Mouse (Mus musculus) spleen, postnatal 10 days (tissue): ENCODE data around the gene Ptgs1.
"Not testable (repeated sequence)": the region's sequence is repeated elsewhere in the genome, so short reads cannot be mapped to it uniquely, and the experiment has no call there.

Experiments used
- DNase-seq, 2 experiments: peaks; one replicate each; pipeline ENCODE4 v3.0.0; 2021 to 2022; ENCODE audit warnings: low spot score in 2 of 2

Gene Ptgs1

DNA sequence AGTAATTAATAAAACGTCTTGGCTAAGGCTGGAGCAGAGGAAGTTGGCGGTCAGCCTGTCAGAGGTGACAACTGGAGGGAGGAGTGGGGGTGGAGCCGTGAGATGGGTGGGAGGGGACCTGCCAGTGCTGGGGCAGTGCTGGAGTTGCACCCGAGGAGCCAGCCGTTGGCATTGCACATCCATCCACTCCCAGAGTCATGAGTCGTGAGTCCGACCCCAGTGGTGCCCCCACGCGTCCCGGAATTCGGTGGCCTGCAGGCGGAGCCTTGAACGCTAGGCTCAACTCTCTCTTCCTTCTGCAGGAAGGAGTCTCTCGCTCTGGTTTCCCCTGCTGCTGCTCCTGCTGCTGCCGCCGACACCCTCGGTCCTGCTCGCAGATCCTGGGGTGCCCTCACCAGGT, at the start of gene Ptgs1:
Gene Ptgs1, plus strand, starts transcription at position 61 of the 400 bp plus-strand sequence.
- DNase-seq = peak; percentile 28 to 46

DNA sequence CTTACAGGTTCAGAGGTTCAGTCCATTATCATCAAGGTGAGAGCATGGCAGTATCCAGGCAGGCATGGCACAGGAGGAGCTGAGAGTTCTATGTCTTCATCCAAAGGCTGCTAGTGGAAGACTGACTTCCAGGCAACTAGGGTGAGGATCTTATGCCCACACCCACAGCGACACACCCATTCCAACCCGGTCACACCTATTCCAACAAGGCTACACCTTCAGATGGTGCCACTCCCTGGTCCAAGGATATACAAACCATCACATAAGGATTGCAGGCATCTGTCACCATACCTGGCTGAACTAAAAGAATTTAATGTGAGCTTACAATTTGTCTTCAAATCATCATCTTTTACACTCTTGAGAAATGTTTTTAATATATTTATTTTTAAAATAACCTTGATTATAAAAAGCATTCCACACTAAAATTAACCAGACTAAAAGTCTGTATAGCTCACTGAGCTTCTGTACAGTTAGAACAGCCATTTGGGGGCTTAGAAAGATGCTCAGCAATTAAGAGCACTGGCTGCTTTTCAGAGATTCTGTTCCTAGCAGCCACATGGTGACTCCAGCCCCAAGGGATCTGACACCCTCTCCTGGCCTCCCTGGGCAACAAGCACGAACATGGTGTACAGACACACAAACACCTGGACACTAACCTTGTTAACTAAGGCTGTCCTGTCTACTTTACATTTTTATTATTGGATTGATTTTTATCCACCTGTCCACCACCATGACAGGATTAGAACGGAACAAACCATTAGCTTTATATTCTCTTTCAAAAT, 48.4 kb upstream of the Ptgs1 start:
- DNase-seq = not testable (repeated sequence)

DNA sequence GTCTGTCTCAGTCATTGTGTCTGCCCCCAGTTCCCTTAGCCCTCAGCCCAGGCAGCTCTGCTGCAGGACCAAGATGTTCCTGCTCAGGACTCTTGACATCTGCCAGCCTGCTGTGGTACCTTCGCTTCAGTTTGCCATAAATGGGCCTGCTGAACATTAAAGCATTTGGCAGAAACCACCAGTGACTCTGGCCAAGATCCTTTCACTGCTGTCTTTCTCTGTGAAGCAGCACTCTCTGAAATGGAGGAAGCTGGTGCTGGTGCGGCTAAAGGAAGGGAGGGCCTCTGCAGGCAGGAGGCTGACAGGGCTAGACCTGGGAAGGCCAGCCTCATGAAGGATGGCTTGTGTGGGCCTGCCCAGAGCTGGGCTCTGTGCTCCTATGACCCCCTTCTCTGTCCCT, 46.9 kb upstream of the Ptgs1 start:
- no peak for DNase-seq

GRCm38 (mm10) chr2:36184192-36184591, 46.0 kb upstream of the Ptgs1 start:
- DNase-seq = no peak

DNA sequence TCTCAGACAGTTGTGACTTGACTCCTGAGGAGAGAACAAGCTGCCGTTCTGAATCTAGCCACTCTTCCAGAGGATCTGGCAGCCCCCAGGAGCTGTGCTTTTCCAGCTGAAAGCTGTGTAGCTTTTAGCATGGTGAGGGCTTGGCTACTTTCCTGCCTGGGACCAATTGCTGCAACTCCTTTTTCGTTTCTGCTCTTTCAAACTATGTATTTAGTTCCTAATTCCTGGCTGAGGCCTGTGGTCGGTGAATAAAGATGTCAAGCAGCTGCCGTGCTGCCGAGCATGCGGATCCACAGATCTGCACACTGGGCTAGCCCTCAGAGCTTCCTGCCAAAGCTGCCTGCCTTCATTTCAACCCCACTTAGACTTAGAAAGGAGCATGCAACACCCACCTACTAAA, 45.4 kb upstream of the Ptgs1 start:
- no peak for DNase-seq

- DNase-seq = not testable (repeated sequence)
Observed at GRCm38 (mm10) chr2:36189200-36189599, 41.0 kb upstream of the Ptgs1 start.

DNA sequence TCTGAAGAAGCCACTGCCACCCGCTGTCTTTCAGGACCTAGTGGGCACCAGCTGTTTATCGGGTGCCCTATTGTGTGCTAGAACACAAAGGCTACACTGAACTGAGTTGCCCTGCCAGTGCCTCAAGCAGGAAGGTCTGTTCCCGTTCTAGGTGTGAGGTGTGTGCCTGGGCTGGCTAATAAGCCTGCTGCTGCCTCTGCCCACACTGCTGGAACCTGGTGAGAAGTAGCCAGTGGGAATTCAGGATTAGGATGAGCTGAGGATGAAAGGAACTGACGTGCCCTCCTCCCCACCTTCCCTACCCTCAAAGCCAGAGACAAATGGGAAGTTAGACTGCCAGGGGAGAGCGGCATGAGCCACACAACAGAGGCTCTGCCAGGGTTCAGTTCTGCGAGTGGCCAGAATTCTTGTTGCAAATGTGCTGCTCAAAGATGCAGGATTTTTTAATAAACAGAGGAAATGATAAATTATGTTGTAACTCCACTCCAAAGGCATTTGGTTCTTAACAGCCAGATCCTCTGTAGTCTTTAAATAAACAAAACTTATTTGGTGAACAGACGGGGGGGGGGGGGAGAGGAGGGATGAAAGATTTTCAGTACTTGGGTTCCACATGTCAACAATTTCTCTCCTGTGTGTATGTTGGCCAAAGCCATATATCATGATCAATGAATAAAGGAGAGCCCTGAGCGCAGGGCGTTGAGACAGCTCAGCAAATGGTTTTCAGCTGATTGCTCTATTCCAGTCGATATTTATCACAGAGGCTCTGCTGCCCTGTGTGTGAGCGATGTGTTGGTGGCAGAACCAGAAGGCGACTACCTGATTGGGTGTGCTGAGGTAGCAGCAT, 38.9 kb upstream of the Ptgs1 start:
- DNase-seq = no peak

- no peak for DNase-seq
Observed at GRCm38 (mm10) chr2:36197021-36197420, 33.2 kb upstream of the Ptgs1 start.

DNA sequence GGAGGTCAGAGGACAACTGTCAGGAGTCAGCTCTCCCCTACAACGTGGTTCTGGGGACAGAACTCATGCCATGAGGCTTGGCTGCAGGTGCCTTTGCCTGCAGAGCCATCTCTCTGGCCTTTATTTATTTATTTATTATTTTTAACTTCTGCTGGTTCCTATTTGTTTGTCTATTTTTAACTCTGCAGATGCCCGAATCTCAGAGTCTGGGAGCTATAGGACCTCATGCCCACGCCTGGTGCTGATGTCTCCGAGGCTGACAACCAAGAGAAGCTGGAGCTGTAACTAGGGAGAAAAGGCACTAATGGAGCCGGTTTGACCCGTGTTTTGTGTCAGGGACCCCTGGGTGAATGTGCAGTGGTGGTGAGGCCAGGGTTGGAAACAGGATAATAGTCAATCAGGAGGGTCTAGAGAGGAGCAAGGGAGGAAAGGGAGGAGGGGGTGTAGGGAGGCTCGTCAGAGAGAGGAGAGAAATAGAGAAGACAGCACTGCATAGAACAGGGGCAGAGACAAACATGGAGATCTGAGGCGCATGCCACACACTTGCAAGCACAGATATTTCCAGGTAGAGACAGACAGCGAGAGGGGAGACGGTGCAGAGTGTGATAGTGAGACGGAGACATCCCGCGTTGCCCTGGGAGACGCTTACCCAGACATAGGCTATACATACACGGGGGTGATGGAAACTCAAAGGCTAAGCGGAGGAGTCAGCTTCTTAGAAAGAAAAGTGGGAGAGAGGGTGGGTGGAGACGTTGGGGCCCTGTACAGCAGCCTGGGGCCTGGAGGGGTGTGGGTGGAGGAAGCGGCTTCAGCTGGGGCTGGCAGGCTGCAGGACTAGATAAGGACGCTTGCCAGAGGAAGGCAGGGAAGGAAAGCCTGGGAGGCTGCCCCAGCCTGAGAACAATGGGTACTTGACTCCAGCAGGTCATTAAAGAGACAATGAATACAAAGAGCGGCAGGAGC, 32.0 kb upstream of the Ptgs1 start:
- peak; percentile 58 to 81 for DNase-seq

- DNase-seq = no peak
Observed at GRCm38 (mm10) chr2:36198882-36199262, 31.4 kb upstream of the Ptgs1 start.

DNA sequence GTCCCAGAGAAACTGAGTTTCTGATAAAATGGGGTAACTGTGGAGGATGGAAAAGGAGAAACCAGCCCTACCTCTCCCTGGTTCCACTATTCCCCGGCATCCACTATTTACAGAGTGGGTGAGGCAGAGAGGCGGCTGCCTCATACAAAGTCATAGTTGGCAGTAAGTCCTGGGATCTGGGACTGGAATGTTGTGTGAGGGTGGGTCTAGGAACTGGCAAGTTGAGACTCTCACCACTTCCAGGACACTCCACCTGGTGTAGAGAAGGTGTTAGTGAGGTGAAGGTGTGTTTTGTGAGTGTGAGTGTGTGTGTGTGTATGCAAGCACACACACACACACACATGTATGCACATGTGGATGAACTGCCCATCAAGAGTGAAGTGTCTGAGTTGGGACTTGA, 29.4 kb upstream of the Ptgs1 start:
- DNase-seq = no peak

- DNase-seq = no peak
Observed at GRCm38 (mm10) chr2:36201756-36202610, 28.2 kb upstream of the Ptgs1 start.

DNA sequence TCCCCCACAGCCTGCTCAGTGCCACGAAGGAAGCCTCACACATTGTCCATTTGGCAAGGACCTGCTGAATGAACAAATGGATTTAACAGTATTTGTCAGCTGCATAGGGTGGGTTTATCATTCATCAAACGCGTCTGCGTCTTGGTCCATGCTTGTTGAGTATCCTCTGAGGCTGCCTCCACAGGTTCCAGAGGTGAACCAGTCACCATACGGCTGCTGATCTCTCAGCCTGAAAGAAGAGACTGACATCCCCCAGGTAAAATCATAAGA, 27.7 kb upstream of the Ptgs1 start:
- no peak for DNase-seq

- DNase-seq = peak in 1 of 2 experiments; percentile 66
Observed at GRCm38 (mm10) chr2:36203011-36203825, 27.0 kb upstream of the Ptgs1 start.

- DNase-seq = no peak
Observed at GRCm38 (mm10) chr2:36204595-36204994, 25.6 kb upstream of the Ptgs1 start.

DNA sequence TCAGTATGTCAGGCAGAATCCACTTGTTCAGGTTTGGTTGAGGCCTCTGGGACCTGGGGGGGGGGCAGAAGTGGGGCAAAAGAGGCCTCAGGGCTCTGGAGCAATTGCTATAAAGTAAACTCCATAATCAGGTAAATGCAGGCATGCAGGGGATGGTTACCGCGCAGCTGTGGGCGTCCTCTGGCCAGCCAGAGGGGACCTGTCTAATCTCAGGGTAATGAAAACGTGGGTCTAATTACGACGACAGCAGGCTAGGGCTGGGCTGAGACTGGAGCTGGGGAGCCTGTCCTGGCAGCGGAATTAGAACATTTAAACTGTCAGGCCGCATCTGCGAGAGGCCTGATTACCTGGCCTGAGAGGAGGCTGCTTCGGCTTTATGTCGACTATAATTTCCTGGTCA, 23.2 kb upstream of the Ptgs1 start:
- no peak for DNase-seq

GRCm38 (mm10) chr2:36210796-36211195, 19.4 kb upstream of the Ptgs1 start:
- no peak for DNase-seq

- no peak for DNase-seq
Observed at GRCm38 (mm10) chr2:36211785-36212184, 18.4 kb upstream of the Ptgs1 start.

- DNase-seq = no peak
Observed at GRCm38 (mm10) chr2:36213108-36213507, 17.1 kb upstream of the Ptgs1 start.

- peak; percentile 74 to 85 for DNase-seq
Observed at GRCm38 (mm10) chr2:36214023-36214422, 16.2 kb upstream of the Ptgs1 start.
